Mouse (Mus musculus): ENCODE measurements at regions not wholly inside any gene's neighbourhood (a gene's known extent, or its start where the extent isn't known, plus 50 kb on each side); places are given as distances from the start of the nearest gene placed in this dataset.

DNA sequence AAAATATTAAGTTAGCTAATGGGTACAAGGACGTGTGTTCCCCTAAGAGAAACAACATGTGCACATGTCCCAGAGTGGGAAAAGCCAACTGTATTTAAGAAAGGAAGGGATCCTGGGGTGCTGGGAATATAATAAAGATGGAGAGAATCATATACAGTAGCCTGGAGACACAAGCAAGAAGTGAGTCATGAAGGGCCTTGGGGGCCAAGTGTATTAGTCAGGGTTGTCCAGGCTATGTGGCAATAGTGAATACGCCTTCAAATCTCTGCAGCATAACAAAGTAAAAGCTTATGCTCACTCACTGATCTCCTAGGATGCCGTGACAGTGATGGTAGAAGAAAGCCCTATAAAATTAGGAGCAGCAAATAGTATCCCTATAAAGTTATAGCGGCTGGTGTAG lies 124.1 kb upstream of the Gm10295 start:
- no peak for TF ChIP-seq EP300 (IDR thresholded peaks at IDR 0.05)
- no peak for TF ChIP-seq CTCF (IDR thresholded peaks at IDR 0.05)

Data from lung, postnatal 0 days (tissue).